Mouse (Mus musculus): ENCODE data around the gene Bean1.

GRCm38 (mm10) chr8:104219806-104220205 lies 49.6 kb downstream of the Bean1 start:
- TF ChIP-seq ZC3H11A (IDR thresholded peaks at IDR 0.05; ENCODE audit: borderline replicate concordance, low read depth, low read length), result peak; percentile 48; the same call in 1 of the 2 replicates
- no peak for TF ChIP-seq ZNF384 (IDR thresholded peaks at IDR 0.05; ENCODE audit: low read depth, low read length)
- no peak for TF ChIP-seq MAFK (IDR thresholded peaks at IDR 0.05; ENCODE audit: insufficient read depth, low read depth, low read length)
